Mouse (Mus musculus): ENCODE data around the gene E130218I03Rik. TPM values are rescaled to one million over a fixed set of nuclear protein-coding genes. Genes with fewer than 3 reads are reported as not detected.

E130218I03Rik gene
- total RNA-seq (2021), result not detected

DNA sequence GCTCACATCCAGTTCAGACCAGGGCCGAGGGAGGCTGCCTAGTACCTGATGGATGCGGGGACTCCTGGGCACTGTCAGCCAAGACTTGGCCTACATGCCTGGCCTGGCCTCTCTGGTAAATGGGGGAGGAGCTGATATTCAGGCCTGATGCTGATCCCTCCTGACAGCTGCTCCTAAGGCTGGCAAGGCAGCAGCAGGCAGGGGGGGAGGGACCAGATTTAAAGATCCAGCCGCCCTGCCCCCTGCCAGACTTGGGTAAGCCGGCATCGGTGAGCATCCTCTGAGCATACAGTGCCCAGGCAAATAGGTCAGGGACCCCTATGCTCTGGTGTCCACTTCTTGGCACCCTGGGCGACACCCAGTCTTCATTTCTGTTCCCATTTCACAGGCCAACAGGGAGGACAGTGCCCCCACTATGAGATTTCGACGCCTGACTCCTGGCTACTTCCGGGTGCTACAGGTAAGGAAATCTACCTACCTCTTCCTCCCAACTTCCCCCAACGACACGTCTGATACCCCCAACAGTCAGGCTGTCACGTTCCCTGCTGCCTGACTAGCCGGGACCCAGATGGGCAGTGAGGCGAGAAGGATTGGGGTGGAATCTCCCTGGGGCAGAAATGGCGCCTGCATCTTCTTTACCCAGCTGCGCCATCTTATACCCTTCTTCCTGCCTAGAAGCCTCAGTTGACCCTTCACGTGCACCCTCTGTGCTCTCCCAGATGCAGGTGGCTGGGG, at the start of gene E130218I03Rik:
Gene E130218I03Rik (plus strand): TSS at position 147 of the 735 bp plus-strand sequence.
- intact Hi-C loops (cut with DNase I), result loop anchor here (10.0 kb wide), 1 partner anchor 231 kb away; no protein-coding TSS in a partner anchor
- no peak for DNase-seq

DNA sequence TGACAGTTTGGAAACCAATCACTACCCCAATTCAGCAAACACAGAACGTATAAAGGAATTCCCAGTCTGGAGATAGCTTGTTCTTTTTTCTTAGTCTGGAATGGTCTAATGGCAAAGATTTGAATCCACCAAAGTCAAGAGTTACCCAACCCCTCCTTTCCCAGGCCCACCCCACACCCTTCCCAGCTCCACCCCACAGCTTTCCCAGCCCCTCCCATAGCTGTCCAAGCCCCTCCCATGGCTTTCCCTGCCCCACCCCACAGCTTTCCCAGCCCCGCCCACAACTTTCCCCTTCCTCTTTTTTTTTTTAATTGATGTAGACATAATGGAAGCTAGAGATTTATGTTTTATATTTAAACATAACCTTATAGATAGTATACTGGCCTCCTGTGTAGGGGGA, 44.1 kb upstream of the E130218I03Rik start:
- DNase-seq, result no peak
- intact Hi-C loops (cut with DNase I), result no loop called here

DNA sequence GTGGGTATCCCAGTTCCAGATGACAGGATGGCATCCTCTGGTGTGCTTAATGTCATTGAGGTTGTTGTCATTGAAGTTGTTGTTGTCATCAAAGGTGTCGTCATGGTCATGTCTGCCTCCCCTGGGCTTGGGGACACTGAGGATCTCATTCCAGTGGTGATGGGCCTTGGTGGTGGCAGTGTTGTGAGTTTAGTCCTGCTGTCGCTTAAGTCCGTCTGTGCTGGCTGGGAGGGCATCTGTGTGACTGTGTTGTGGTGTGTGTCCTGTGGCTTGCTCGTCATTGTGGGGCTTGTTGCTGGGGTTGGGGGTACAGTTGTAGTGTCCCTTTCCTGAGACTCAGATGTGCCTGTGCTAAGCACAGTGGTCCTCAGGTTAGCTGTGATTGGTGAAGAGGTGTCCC, 40.6 kb upstream of the E130218I03Rik start, which contains the start of gene Gm7534:
Gene Gm7534 (minus strand): TSS at position 101 of the 400 bp plus-strand sequence.
- intact Hi-C loops (cut with DNase I), result no loop called here
- DNase-seq, result no peak

DNA sequence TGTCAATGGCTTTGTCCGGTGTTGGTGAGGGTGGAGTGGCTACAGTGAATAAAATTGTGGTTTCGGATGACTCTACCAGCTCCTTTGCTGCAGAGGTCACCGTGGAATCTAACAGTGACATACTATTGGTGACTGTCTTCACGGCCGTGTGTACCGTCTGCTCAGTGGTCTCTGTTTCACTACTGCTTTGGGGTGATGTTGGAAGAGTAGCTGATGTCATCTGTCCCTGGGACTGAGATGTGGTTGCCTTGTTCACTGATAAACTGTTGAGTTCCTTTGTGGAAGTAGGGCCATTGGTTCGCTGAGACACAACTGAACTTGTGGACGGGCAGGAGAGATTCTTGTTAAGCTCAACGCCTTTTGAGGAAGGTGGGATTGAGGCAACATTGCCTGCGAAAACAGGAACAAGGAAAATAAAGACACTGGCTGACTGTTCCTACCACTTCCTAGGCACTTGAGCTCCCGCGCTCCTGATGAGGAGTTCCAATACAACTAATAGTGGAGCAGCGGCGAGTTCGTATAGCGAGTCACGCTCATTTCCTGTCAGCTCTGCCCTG, 40.0 kb upstream of the E130218I03Rik start:
- intact Hi-C loops (cut with DNase I), result no loop called here
- DNase-seq, result no peak

DNA sequence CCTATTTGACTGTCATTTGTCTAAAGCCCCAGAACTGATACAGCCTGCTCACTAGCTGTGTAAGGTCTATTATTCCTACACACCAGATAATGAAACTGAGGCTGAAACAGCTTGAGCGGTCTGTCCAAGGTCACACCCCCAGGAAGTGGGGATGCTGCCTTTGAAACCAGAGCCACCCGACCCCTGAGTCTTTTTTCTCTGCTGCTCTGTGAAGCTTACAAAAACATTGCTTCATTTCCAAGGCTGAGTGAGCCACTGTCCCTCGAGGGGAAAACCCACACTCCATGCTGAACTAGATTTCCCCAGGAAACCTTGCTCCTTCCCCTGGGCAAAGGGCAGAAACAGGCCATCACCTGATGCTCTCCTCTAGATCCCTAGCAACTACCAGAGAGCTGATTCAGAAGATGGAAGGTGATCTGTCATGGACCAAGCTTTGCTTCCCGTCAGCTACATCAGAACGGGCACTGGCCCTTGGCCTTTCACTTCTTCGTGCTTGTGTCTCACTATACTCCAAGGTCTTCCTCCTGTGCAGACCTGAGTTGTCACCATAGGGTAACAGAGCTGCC, 36.9 kb upstream of the E130218I03Rik start:
- DNase-seq, result no peak
- intact Hi-C loops (cut with DNase I), result no loop called here

DNA sequence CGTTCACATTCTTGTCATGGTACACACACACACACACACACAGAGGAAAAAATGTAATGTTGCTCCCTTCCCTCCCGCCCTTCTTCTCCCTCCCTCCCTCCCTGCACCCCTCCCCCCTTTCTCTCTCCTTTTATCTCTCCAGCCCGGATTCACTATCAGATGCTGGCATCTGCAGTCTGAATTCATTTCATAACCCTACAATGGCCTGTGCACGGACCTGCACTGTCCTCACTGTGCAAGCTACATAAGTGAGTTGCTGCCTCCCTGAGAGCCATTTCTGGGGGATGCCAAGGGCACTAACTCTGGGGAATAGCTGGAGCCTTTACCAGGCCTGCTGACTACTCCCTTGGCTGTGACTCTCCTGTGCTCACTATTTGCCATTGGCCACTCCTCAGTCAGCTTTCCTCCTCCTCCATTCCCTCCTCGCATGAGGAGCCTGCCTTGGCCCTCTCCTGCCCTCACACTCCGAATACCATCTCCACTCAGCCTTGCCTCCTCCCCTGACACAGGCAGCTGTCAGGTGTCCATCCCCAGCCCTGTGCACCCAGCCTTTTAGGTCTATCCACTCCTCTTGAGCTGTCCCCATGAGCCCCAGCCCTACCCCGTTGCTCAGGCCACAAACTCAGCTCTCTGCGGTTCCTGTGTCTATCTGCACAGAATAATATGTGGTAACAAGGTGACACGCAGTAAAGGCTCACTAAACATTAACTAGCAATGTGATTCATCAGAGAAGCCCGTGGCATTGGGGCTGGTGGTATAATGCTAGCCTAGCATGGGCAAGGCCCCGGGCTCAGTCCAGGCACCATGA, 20.5 kb upstream of the E130218I03Rik start:
- DNase-seq, result no peak
- intact Hi-C loops (cut with DNase I), result no loop called here

DNA sequence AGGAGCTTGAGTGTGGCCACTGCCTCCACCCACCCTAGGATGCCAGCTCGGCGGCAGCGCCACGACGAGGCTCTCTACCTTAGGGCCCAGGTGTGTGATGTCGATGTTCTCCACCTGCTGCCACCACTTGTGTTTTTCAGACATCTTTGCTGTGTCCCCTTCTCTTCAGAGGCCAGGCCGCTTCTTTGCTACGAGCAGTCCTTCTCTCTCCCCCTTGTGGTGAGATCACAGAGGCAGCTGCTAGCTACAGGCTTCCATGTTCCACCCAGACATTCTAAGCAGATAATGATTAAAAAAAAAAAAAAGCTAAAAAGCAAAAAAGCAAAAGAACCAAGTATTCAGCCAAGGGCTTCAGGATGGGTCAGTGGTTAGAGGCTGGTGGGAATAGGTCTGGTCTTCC, 16.3 kb upstream of the E130218I03Rik start, which contains the start of gene Catsper4:
Gene Catsper4 (minus strand): TSS at position 190 of the 400 bp plus-strand sequence.
- intact Hi-C loops (cut with DNase I), result no loop called here
- DNase-seq, result no peak

DNA sequence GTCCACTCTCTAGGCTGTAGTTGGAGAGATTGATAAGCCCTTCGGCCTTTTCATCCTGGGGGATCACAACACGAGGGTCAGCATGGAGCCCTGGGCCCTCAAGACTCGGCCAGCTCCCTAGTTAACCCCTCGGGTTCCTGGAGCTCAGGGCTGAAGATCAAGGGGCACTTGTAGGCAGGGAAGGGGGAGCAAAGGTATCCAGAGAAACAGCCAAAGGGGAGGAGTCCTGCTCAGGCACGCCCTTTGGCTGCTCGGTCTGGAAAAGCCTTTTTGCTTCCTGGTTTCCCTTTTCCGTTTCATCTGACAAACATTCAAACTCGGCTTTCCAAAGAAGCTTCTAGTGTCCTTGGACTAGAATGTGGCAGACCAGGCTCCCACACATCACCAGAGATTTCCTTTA, 13.0 kb upstream of the E130218I03Rik start:
- intact Hi-C loops (cut with DNase I), result no loop called here
- no peak for DNase-seq

DNA sequence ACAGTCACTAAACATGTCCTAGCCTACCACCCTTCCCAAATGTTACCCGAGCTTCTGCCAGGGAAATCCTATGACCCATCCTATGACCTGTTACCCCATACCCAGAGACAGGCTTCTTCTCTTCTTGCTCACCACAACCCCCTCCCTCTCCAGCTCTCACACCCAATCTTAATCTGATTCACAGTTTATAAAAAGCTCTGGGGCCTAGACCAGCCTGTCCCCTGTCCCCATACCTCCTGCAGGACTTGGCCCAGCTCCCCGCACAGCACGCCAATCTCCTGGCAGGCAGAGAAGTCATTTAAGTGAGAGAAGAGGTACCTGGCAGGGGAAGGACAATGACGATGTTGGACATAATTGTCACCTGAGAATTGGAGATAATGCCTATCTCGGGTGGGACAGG, 8.6 kb upstream of the E130218I03Rik start:
- peak in 1 of 2 experiments; percentile 49 for DNase-seq
- intact Hi-C loops (cut with DNase I), result no loop called here

DNA sequence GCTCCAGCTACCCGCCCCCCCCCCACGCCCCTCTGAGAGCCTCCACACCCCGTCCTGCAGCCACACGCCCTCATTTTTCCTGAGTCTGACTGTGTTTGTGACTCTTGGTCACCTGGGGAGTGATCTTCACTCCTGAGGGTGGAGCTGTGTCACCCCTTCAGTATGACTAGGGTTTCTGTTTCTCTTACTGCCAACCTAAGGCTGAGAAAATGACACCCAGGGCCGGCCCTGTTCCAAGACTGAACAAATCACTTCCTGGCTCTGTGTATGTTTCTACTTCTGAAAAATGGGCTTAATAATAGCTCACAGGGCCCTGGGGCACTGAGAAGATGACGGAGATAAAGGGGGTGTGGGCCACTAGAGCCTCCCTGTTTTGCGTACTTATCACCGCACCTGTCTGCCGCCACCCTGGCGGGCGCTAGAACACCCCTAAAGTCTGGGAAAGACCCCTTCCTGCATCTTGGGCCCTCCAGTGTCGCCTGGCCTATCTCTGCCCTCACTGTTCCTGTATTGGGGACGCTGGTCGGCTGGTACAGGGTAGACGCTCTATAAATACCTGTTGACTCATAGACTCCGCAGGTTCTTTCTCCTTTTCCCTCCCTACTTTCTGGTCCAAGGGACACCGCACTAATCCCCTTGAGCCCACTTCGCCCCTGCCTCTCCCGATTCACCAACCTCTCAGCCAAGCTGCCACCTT, 5.7 kb upstream of the E130218I03Rik start:
- DNase-seq, result no peak
- intact Hi-C loops (cut with DNase I), result no loop called here

DNA sequence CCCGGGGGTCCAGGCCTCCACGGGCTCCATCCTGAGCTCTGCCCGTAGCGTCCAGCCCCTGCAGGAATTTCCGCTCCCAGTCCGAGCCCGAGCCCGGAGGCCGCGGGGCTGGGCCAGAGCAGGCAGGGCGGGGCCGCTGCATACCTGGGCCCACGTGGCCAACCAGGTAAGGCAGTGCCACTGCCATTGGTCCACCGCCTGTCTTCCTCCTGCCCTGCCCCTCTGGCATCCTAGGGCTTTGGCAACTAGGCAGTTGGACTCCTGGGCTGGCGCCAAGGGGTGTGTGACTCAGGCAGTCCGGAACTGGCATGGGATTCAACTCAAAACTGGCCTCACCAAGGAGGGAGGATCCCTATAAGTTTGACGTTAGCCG, 5.2 kb upstream of the E130218I03Rik start, which contains the start of gene Cnksr1:
Gene Cnksr1 (minus strand): TSS at position 121 of the 373 bp plus-strand sequence.
- DNase-seq, result peak; percentile 68 to 72
- intact Hi-C loops (cut with DNase I), result no loop called here

DNA sequence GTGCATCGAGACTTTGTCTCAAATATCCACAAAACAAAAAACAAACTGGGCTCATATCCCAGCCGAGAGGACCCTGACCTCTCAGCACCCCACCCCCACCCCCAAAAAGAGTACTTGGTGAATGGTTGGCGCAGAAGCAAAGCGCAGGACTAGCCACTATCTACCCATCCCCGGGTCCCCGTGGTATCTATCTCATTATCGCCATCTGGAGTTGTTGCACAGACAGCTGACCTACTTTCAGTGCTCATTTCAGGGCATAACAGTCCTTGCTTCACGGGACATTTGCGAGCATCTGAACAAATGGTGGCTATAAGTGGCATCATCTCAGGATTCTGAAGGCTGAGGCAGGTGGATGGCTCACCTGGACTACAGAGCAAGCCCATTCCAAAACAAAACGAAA, 4.8 kb upstream of the E130218I03Rik start:
- DNase-seq, result no peak
- intact Hi-C loops (cut with DNase I), result no loop called here

DNA sequence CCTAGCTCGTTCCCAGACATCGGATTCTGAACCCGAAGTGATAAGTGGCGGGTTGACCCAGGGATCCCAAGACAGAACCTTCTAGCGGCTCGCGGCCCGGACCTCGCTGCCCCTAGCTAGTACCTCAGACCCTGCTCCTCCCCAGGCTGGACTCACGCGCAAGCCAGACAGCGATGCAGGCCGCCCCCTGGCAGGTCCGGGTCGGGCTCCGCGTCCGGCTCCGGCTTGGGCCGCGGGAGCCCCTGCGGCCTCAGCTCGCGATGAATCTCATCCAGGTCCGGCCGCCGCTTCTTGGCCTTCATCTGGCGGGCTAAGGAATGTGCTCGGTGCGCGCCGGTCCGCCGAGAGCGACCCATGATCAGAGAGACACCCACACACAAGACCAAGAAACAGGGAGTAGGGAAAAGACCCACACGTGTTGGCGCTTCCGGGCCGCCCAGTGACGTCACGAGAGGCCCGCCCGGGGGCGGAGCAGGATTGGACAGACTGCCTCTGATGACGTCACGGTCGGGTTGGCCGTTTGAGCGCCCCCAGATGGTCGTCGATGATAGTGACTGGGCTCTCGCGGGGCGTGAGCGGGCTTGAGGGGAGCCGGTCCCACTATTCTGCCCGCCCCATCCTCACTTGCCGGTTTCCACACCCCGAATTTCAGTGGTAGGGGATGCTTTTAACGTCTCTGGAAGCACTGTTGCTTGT, 1.8 kb downstream of the E130218I03Rik start, which contains the start of gene Zfp593:
Gene Zfp593 (minus strand): TSS at position 445 of the 696 bp plus-strand sequence.
- intact Hi-C loops (cut with DNase I), result loop anchor here (1.0 to 10.0 kb wide), 2 partner anchors 58 to 230 kb away; partner anchors contain the start of gene Cep85

DNA sequence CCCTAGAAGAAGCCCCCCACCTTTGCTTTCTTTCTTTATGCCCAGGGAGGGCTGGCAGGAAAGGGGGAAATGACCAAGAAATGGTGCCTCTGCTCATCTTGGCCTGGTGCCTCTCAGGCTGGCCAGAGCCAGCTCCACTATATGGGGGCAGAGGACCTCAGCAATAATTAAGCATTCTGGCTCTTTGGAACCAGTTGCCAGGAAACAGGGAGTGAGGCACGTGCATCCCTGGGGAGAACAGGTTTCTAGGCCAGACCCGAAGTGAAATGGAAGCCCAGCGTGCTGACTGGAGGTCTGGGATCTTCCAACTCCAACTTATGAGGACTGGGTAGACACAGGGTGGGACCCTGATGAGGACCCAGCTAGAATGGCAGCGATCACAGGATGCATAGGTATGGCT, 2.8 kb downstream of the E130218I03Rik start:
- intact Hi-C loops (cut with DNase I), result loop anchor here (10.0 kb wide), 1 partner anchor 229 kb away; no protein-coding TSS in a partner anchor
- no peak for DNase-seq

More for the DNA sequence above, 1.8 kb downstream of the E130218I03Rik start, which contains the start of gene Zfp593:
- peak; percentile 97 for DNase-seq

DNA sequence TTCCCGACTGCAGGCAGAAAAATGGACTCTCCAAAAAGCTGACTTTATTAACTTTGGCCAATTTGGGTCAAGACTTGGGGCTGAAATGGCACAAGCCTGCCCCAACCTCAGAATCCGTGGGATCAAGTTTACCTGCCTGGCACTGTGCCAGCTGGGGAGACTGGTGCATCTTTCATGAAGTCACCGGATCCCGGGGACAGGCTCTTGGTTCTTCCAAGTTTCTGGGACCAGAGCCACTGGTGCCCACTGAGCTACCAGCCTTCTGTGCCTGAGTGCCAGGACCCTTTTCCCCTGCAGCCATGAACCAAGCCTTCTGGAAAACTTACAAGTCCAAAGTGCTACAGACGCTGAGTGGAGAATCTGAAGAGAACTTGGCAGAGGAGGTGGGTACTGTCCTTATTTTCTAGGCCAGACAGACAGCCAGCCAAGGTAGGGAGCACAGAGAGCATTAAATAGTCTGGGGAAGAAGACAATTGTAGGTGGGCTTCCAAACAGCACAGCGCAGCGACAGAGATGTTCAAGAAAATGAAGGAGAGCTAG, 3.3 kb downstream of the E130218I03Rik start, which contains the start of gene Gm30191:
Gene Gm30191 (plus strand): TSS at position 217 of the 540 bp plus-strand sequence.
- no peak for DNase-seq
- intact Hi-C loops (cut with DNase I), result loop anchor here (1.0 to 10.0 kb wide), 2 partner anchors 42 to 228 kb away; no protein-coding TSS in a partner anchor

DNA sequence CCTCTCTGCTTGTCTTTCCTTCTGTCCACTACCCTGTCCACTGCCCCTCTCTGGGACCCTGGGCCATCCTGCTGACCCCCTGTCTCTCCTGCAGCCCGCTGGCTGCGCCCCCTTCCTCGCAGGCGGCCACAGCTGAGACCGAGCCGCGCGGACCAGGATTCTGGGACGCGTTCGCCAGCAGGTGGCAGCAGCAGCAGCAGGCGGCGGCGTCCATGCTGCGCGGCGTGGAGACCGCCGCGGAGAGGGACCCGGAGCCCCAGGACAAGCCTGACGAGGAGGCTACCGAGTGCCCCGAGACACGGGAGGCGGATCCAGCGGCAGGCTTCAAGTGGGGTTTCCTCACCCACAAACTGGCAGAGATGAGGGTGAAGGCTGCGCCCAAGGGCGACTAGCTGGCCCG, 6.2 kb downstream of the E130218I03Rik start:
- DNase-seq, result peak; percentile 84 to 86
- intact Hi-C loops (cut with DNase I), result loop anchor here (2.0 to 10.0 kb wide), 2 partner anchors 19 to 225 kb away; no protein-coding TSS in a partner anchor

DNA sequence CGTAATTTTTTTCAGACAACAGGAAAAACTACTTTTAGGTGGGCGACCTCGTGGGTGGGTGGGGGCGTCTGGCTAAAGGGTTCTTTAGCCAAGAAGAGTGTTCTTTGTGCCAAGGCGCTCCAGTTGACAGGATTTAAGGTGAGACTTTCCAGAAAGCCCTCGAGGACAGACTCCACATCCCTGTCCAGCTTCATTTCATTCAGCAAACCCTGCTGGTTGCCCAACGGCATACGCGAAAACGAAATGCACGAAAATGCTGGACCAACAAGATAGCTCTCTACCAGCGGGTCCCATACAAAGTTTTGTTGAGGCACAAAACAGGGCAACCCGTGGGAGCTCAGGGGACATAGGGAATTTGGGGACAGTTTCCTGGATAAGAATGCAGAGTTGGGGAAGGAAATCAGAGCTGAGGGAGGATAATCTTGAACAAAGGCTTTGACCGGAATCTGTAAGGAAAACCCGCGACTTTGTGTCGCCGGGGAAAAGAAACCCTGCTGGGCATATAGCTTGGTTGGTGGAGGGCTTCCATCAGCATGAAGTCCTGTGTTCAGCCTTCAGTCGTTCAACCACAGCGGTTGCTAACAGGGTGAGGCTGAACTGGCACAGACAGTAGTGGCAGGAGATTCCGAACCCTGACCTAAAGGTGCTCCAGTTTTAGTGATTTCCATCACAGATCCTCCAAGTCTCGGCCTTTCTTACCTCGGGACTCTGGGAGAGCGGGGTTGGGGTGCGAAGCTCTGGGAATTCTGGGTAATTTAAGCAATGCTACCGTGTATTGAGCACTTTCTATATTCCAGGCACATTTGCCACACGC, 6.9 kb downstream of the E130218I03Rik start:
- no peak for DNase-seq
- intact Hi-C loops (cut with DNase I), result loop anchor here (2.0 kb wide), 1 partner anchor 18 kb away; no protein-coding TSS in a partner anchor

DNA sequence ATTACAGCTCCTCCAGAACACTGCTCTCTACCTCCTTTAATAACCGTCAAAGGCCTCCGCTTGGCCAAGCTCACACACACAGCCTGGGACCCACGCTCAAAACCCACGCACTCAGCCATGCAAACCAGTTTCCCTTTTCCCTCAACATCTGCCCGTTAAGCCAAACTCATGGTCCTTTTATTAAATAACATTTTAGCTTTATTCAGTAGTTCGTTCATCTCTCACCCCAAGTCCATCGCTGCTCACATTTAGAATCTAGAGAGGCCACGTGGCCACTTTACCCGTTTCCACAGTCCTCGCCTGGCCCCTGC, 7.4 kb downstream of the E130218I03Rik start:
- intact Hi-C loops (cut with DNase I), result loop anchor here (2.0 kb wide), 1 partner anchor 18 kb away; no protein-coding TSS in a partner anchor
- DNase-seq, result no peak
